In genomic region chr2:53388652-53389051, GRCm38 (mm10) we compare ENCODE assay signal across 23 mouse cellular contexts.
DNase-seq lines count a peak whose midpoint lies in the region; ATAC-seq lines count a peak whose summit lies in the region.
"Had no signal": no experiment of that assay in that cellular context is flagged by ENCODE, and none has a peak within 500 bp of the region (broad histone marks: within the 10 kb centered on the region; RNA-seq: fewer than 3 reads in every experiment).

No protein-coding gene starts in this region.

- no peaks in the 10 kb centered on the region for H3K4me1 ChIP-seq in hindbrain, embryonic 15.5 days (replicated peaks)
- H3K4me1 ChIP-seq in hindbrain, embryonic 10.5 days (replicated peaks) = no peaks in the 10 kb centered on the region; the same call in 1 of the 2 replicates
- H3K4me1 ChIP-seq in limb, embryonic 11.5 days (ENCODE audit: control insufficient read depth, insufficient read depth, low read length) = no peaks in the 10 kb centered on the region
- no peaks in the 10 kb centered on the region for H3K4me1 ChIP-seq in limb, embryonic 10.5 days
- no peaks in the 10 kb centered on the region for H3K4me1 ChIP-seq in embryonic facial prominence, embryonic 12.5 days
- no peaks in the 10 kb centered on the region for H3K4me1 ChIP-seq in limb, embryonic 13.5 days
- H3K4me1 ChIP-seq: heart, embryonic 12.5 days; stomach, embryonic 15.5 days had no signal

- H3K4me2 ChIP-seq in hindbrain, embryonic 15.5 days = no peak overlapping the region
- no peak overlapping the region for H3K4me2 ChIP-seq in limb, embryonic 11.5 days (ENCODE audit: low read depth, severe bottlenecking)
- no peak overlapping the region for H3K4me2 ChIP-seq in embryonic facial prominence, embryonic 12.5 days (replicated peaks)
- H3K4me2 ChIP-seq in limb, embryonic 13.5 days (replicated peaks) = no peak overlapping the region
- H3K4me2 ChIP-seq: heart, embryonic 12.5 days; liver, embryonic 11.5 days; stomach, embryonic 15.5 days had no signal

- no peaks in the 10 kb centered on the region for H3K9me3 ChIP-seq in hindbrain, embryonic 15.5 days
- no peaks in the 10 kb centered on the region for H3K9me3 ChIP-seq in hindbrain, embryonic 10.5 days
- no peaks in the 10 kb centered on the region for H3K9me3 ChIP-seq in limb, embryonic 11.5 days (ENCODE audit: control insufficient read depth, low read length)
- no peaks in the 10 kb centered on the region for H3K9me3 ChIP-seq in limb, embryonic 10.5 days (replicated peaks)
- H3K9me3 ChIP-seq in embryonic facial prominence, embryonic 12.5 days = no peaks in the 10 kb centered on the region
- no peaks in the 10 kb centered on the region for H3K9me3 ChIP-seq in limb, embryonic 13.5 days
- H3K9me3 ChIP-seq: heart, embryonic 12.5 days; stomach, embryonic 15.5 days had no signal

- H3K4me3 ChIP-seq in hindbrain, embryonic 15.5 days = no peak overlapping the region
- no peak overlapping the region for H3K4me3 ChIP-seq in hindbrain, embryonic 10.5 days
- H3K4me3 ChIP-seq in limb, embryonic 11.5 days (ENCODE audit: low read depth, low read length) = no peak overlapping the region
- H3K4me3 ChIP-seq in limb, embryonic 10.5 days = no peak overlapping the region
- no peak overlapping the region for H3K4me3 ChIP-seq in embryonic facial prominence, embryonic 12.5 days
- no peak overlapping the region for H3K4me3 ChIP-seq in limb, embryonic 13.5 days
- H3K4me3 ChIP-seq: heart, embryonic 12.5 days; stomach, embryonic 15.5 days had no signal

- no peaks in the 10 kb centered on the region for H3K27me3 ChIP-seq in hindbrain, embryonic 15.5 days
- H3K27me3 ChIP-seq in hindbrain, embryonic 10.5 days (ENCODE audit: insufficient read depth, poor library complexity, severe bottlenecking) = no peaks in the 10 kb centered on the region
- no peaks in the 10 kb centered on the region for H3K27me3 ChIP-seq in limb, embryonic 11.5 days (ENCODE audit: control insufficient read depth, insufficient read depth, low read length)
- H3K27me3 ChIP-seq in limb, embryonic 10.5 days (ENCODE audit: low read depth, poor library complexity, severe bottlenecking) = no peaks in the 10 kb centered on the region
- H3K27me3 ChIP-seq in embryonic facial prominence, embryonic 12.5 days = no peaks in the 10 kb centered on the region
- H3K27me3 ChIP-seq in limb, embryonic 13.5 days = no peaks in the 10 kb centered on the region
- H3K27me3 ChIP-seq: heart, embryonic 12.5 days; stomach, embryonic 15.5 days had no signal

- H3K27ac ChIP-seq in hindbrain, embryonic 15.5 days (replicated peaks) = no peak overlapping the region
- H3K27ac ChIP-seq in hindbrain, embryonic 10.5 days = no peak overlapping the region
- H3K27ac ChIP-seq in limb, embryonic 11.5 days (replicated peaks; ENCODE audit: low read depth, low read length) = no peak overlapping the region
- no peak overlapping the region for H3K27ac ChIP-seq in limb, embryonic 10.5 days
- H3K27ac ChIP-seq in embryonic facial prominence, embryonic 12.5 days = no peak overlapping the region
- no peak overlapping the region for H3K27ac ChIP-seq in limb, embryonic 13.5 days
- H3K27ac ChIP-seq: macrophage; stomach, embryonic 15.5 days had no signal

- 88% methylated on average over 3 of the region's 3 CpGs for WGBS in hindbrain, embryonic 15.5 days
- WGBS in hindbrain, embryonic 10.5 days = 93% methylated on average over 3 of the region's 3 CpGs
- WGBS in limb, embryonic 11.5 days = 94% methylated on average over 3 of the region's 3 CpGs
- WGBS in limb, embryonic 10.5 days = 86% methylated on average over 3 of the region's 3 CpGs
- WGBS in embryonic facial prominence, embryonic 12.5 days = 91% methylated on average over 3 of the region's 3 CpGs
- 86% methylated on average over 3 of the region's 3 CpGs for WGBS in limb, embryonic 13.5 days

- ATAC-seq in hindbrain, embryonic 15.5 days (ENCODE audit: low FRiP score, low read depth) = peak; percentile 6; the same call in 1 of the 2 replicates
- ATAC-seq in limb, embryonic 11.5 days (ENCODE audit: insufficient number of reproducible peaks, low FRiP score, low TSS enrichment, low read depth) = peak; percentile 62
- ATAC-seq in embryonic facial prominence, embryonic 12.5 days (ENCODE audit: insufficient number of reproducible peaks, insufficient read depth, low FRiP score, low TSS enrichment) = 0 out of 2 replicates have a peak, but pooled peaks have one; percentile 28
- ATAC-seq in limb, embryonic 13.5 days (ENCODE audit: low FRiP score, low read depth) = 0 out of 2 replicates have a peak, but pooled peaks have one; percentile 19
- ATAC-seq: liver, postnatal 0 days; lung, postnatal 0 days had no signal

- H3K9ac ChIP-seq in hindbrain, embryonic 15.5 days = no peak overlapping the region
- no peak overlapping the region for H3K9ac ChIP-seq in limb, embryonic 11.5 days (ENCODE audit: low read length)
- no peak overlapping the region for H3K9ac ChIP-seq in embryonic facial prominence, embryonic 12.5 days
- H3K9ac ChIP-seq in limb, embryonic 13.5 days = no peak overlapping the region
- H3K9ac ChIP-seq: heart, embryonic 12.5 days; liver, postnatal 0 days; stomach, embryonic 15.5 days had no signal

- DNase-seq in hindbrain, embryonic 10.5 days (ENCODE audit: low spot score) = no peak
- DNase-seq in limb, embryonic 11.5 days (ENCODE audit: low spot score) = no peak
- no peak for DNase-seq in limb, embryonic 10.5 days (ENCODE audit: low spot score)
- DNase-seq in cerebellum, postnatal 36 days = no peak
- DNase-seq: adrenal gland, adult 2 months; cerebellum, adult 11-12 months; cerebellum, postnatal 10 days; gastrocnemius, postnatal 25 days; heart, adult 18-20 months; heart, postnatal 14 days; kidney, adult 8-10 months; layer of hippocampus, adult 9-11 months; liver, postnatal 0 days; thymus, adult 2 months; thymus, postnatal 4 days had no signal

- no peaks in the 10 kb centered on the region for H3K36me3 ChIP-seq in hindbrain, embryonic 15.5 days
- H3K36me3 ChIP-seq in hindbrain, embryonic 10.5 days = no peaks in the 10 kb centered on the region
- no peaks in the 10 kb centered on the region for H3K36me3 ChIP-seq in limb, embryonic 11.5 days (ENCODE audit: control insufficient read depth, insufficient read depth, low read length)
- no peaks in the 10 kb centered on the region for H3K36me3 ChIP-seq in limb, embryonic 10.5 days
- no peaks in the 10 kb centered on the region for H3K36me3 ChIP-seq in embryonic facial prominence, embryonic 12.5 days
- H3K36me3 ChIP-seq in limb, embryonic 13.5 days = no peaks in the 10 kb centered on the region
- H3K36me3 ChIP-seq: heart, embryonic 12.5 days; stomach, embryonic 15.5 days had no signal

Comparison
In these comparisons a context has a peak if more than half of its experiments do, and no peak if none do; other contexts are left out.
1. ATAC-seq: peak in every context shown above with its lines; median percentile 62 in limb, embryonic 11.5 days; 28 in embryonic facial prominence, embryonic 12.5 days; 19 in limb, embryonic 13.5 days; 6 in hindbrain, embryonic 15.5 days.